Mouse (Mus musculus): ENCODE data around the gene Nmur1. TPM values are rescaled to one million over a fixed set of nuclear protein-coding genes. Genes with fewer than 3 reads are reported as not detected.

The Nmur1 gene
- total RNA-seq, 1 experiment from 2014 or later, result not detected

GRCm38 (mm10) chr1:86363671-86364070 is 62.4 kb downstream of the Nmur1 start:
- ATAC-seq (replicated peaks; ENCODE audit: low read depth, poor library complexity, severe bottlenecking), result no peak

- no peak for ATAC-seq (replicated peaks; ENCODE audit: low read depth, poor library complexity, severe bottlenecking)
Observed at GRCm38 (mm10) chr1:86361852-86362615, 64.0 kb downstream of the Nmur1 start.

- no peak for ATAC-seq (replicated peaks; ENCODE audit: low read depth, poor library complexity, severe bottlenecking)
Observed at GRCm38 (mm10) chr1:86360441-86360840, 65.6 kb downstream of the Nmur1 start.

- ATAC-seq (replicated peaks; ENCODE audit: low read depth, poor library complexity, severe bottlenecking), result peak; percentile 7; the same call in 1 of the 2 replicates
Observed at GRCm38 (mm10) chr1:86359798-86360179, 66.2 kb downstream of the Nmur1 start.

- ATAC-seq (replicated peaks; ENCODE audit: low read depth, poor library complexity, severe bottlenecking), result peak; percentile 81
Observed at GRCm38 (mm10) chr1:86358906-86359797, 66.9 kb downstream of the Nmur1 start, which contains the start of gene Ncl. Gene Ncl, minus strand, starts transcription at chr1:86359400.

GRCm38 (mm10) chr1:86358229-86358905 is 67.7 kb downstream of the Nmur1 start:
- ATAC-seq (replicated peaks; ENCODE audit: low read depth, poor library complexity, severe bottlenecking), result no peak

GRCm38 (mm10) chr1:86354186-86354585 is 71.8 kb downstream of the Nmur1 start:
- no peak for ATAC-seq (replicated peaks; ENCODE audit: low read depth, poor library complexity, severe bottlenecking)

- no peak for ATAC-seq (replicated peaks; ENCODE audit: low read depth, poor library complexity, severe bottlenecking)
Observed at GRCm38 (mm10) chr1:86350576-86350975, 75.5 kb downstream of the Nmur1 start.

- no peak for ATAC-seq (replicated peaks; ENCODE audit: low read depth, poor library complexity, severe bottlenecking)
Observed at GRCm38 (mm10) chr1:86349696-86350095, 76.3 kb downstream of the Nmur1 start.

- no peak for ATAC-seq (replicated peaks; ENCODE audit: low read depth, poor library complexity, severe bottlenecking)
Observed at GRCm38 (mm10) chr1:86349201-86349600, 76.8 kb downstream of the Nmur1 start.

GRCm38 (mm10) chr1:86348801-86349200 is 77.2 kb downstream of the Nmur1 start:
- no peak for ATAC-seq (replicated peaks; ENCODE audit: low read depth, poor library complexity, severe bottlenecking)

- ATAC-seq (replicated peaks; ENCODE audit: low read depth, poor library complexity, severe bottlenecking), result no peak
Observed at GRCm38 (mm10) chr1:86348083-86348482, 77.9 kb downstream of the Nmur1 start.

GRCm38 (mm10) chr1:86347716-86348045 is 78.3 kb downstream of the Nmur1 start:
- ATAC-seq (replicated peaks; ENCODE audit: low read depth, poor library complexity, severe bottlenecking), result no peak

GRCm38 (mm10) chr1:86346851-86347715 is 78.9 kb downstream of the Nmur1 start:
- no peak for ATAC-seq (replicated peaks; ENCODE audit: low read depth, poor library complexity, severe bottlenecking)

GRCm38 (mm10) chr1:86345956-86346355 is 80.1 kb downstream of the Nmur1 start:
- no peak for ATAC-seq (replicated peaks; ENCODE audit: low read depth, poor library complexity, severe bottlenecking)

GRCm38 (mm10) chr1:86345069-86345468 is 81.0 kb downstream of the Nmur1 start:
- no peak for ATAC-seq (replicated peaks; ENCODE audit: low read depth, poor library complexity, severe bottlenecking)

- ATAC-seq (replicated peaks; ENCODE audit: low read depth, poor library complexity, severe bottlenecking), result peak; percentile 48; the same call in 1 of the 2 replicates
Observed at GRCm38 (mm10) chr1:86343969-86344861, 81.8 kb downstream of the Nmur1 start.

GRCm38 (mm10) chr1:86343087-86343645 is 82.9 kb downstream of the Nmur1 start:
- ATAC-seq (replicated peaks; ENCODE audit: low read depth, poor library complexity, severe bottlenecking), result no peak
